Mouse (Mus musculus): ENCODE results near the gene Slc25a20.
"Not testable (repeated sequence)": the region's sequence is repeated elsewhere in the genome, so short reads cannot be mapped to it uniquely, and the experiment has no call there.

The Slc25a20 gene

GRCm38 (mm10) chr9:108661677-108662612 is at the start of gene Slc25a20:
Gene Slc25a20, plus strand, starts transcription at chr9:108662088.
- peak; percentile 83 for DNase-seq (ENCODE audit: low read depth, low spot score)

GRCm38 (mm10) chr9:108617301-108617700 is 44.6 kb upstream of the Slc25a20 start:
- no peak for DNase-seq (ENCODE audit: low read depth, low spot score)

GRCm38 (mm10) chr9:108626498-108626897 is 35.4 kb upstream of the Slc25a20 start:
- DNase-seq (ENCODE audit: low read depth, low spot score): no peak

- no peak for DNase-seq (ENCODE audit: low read depth, low spot score)
Measured at GRCm38 (mm10) chr9:108628141-108628540, 33.7 kb upstream of the Slc25a20 start.

GRCm38 (mm10) chr9:108630683-108631082 is 31.2 kb upstream of the Slc25a20 start:
- no peak for DNase-seq (ENCODE audit: low read depth, low spot score)

GRCm38 (mm10) chr9:108631631-108632256 is 30.1 kb upstream of the Slc25a20 start:
- DNase-seq (ENCODE audit: low read depth, low spot score): no peak

- DNase-seq (ENCODE audit: low read depth, low spot score): no peak
Measured at GRCm38 (mm10) chr9:108632375-108632774, 29.5 kb upstream of the Slc25a20 start.

GRCm38 (mm10) chr9:108633846-108634245 is 28.0 kb upstream of the Slc25a20 start:
- no peak for DNase-seq (ENCODE audit: low read depth, low spot score)

GRCm38 (mm10) chr9:108635415-108635814 is 26.5 kb upstream of the Slc25a20 start:
- DNase-seq (ENCODE audit: low read depth, low spot score): no peak

- DNase-seq (ENCODE audit: low read depth, low spot score): no peak
Measured at GRCm38 (mm10) chr9:108639825-108640224, 22.1 kb upstream of the Slc25a20 start.

- peak; percentile 48 for DNase-seq (ENCODE audit: low read depth, low spot score)
Measured at GRCm38 (mm10) chr9:108648166-108648565, 13.7 kb upstream of the Slc25a20 start.

GRCm38 (mm10) chr9:108648611-108649560 is 13.0 kb upstream of the Slc25a20 start, which contains the start of gene Arih2:
Gene Arih2, minus strand, starts transcription at chr9:108649386.
- peak; percentile 81 for DNase-seq (ENCODE audit: low read depth, low spot score)

- no peak for DNase-seq (ENCODE audit: low read depth, low spot score)
Measured at GRCm38 (mm10) chr9:108649561-108650440, 12.1 kb upstream of the Slc25a20 start.

- DNase-seq (ENCODE audit: low read depth, low spot score): peak; percentile 50
Measured at GRCm38 (mm10) chr9:108654566-108655464, 7.1 kb upstream of the Slc25a20 start.

GRCm38 (mm10) chr9:108655865-108656264 is 6.0 kb upstream of the Slc25a20 start:
- not testable (repeated sequence) for DNase-seq (ENCODE audit: low read depth, low spot score)

- no peak for DNase-seq (ENCODE audit: low read depth, low spot score)
Measured at GRCm38 (mm10) chr9:108662660-108663059, 772 bp downstream of the Slc25a20 start.

GRCm38 (mm10) chr9:108669875-108670274 is 8.0 kb downstream of the Slc25a20 start:
- DNase-seq (ENCODE audit: low read depth, low spot score): no peak

GRCm38 (mm10) chr9:108673151-108673550 is 11.3 kb downstream of the Slc25a20 start:
- DNase-seq (ENCODE audit: low read depth, low spot score): peak; percentile 19

GRCm38 (mm10) chr9:108680026-108680425 is 18.1 kb downstream of the Slc25a20 start:
- no peak for DNase-seq (ENCODE audit: low read depth, low spot score)
